Mouse (Mus musculus) spleen, adult 10 weeks (tissue): ENCODE data around the gene Arpc4. TPM values are rescaled to one million over a fixed set of nuclear protein-coding genes. Genes with fewer than 3 reads are reported as not detected.

Source experiments
- polyA plus RNA-seq: library from polyadenylated mRNA; stranded (reverse); fragments of 350-450 nt; fragmentation: Illumina TruSeq; extraction: RNeasy Lipid Tissue Mini Kit (QIAGEN cat#74804); gene quantifications from one replicate; pipeline ENCODE4 v1.2.3, GENCODE M21; 2015; ENCODE audit warnings: low replicate concordance; ENCODE audit not compliant: insufficient read depth

Gene Arpc4
- 323 TPM for polyA plus RNA-seq

GRCm38 (mm10) chr6:113377496-113378385 is at the start of gene Arpc4, which contains the start of gene Tada3:
Arpc4 (plus strand) TSS chr6:113378115.
Tada3 (minus strand) TSS chr6:113377883.

GRCm38 (mm10) chr6:113343177-113344092 is 34.5 kb upstream of the Arpc4 start, which contains the start of gene Camk1:
Camk1 (minus strand) TSS chr6:113343984.

GRCm38 (mm10) chr6:113388960-113389359 is 11.0 kb downstream of the Arpc4 start, which contains the start of gene Ttll3:
Ttll3 (plus strand) TSS chr6:113389260.

GRCm38 (mm10) chr6:113419199-113419587 is 41.3 kb downstream of the Arpc4 start, which contains the start of gene Rpusd3:
Rpusd3 (minus strand) TSS chr6:113419340.

GRCm38 (mm10) chr6:113435664-113436205 is 57.8 kb downstream of the Arpc4 start, which contains the start of gene Cidec:
Cidec (minus strand) TSS chr6:113435760.

Other genes with a start within 250 kb of the Arpc4 start
- gene Lhfpl4, start 182.7 kb upstream of the Arpc4 start, polyA plus RNA-seq = 0.06 TPM
- 45.3 TPM for gene Mtmr14, start 140.3 kb upstream of the Arpc4 start, polyA plus RNA-seq
- gene Cpne9, start 95.8 kb upstream of the Arpc4 start, polyA plus RNA-seq = 0.22 TPM
- 28.8 TPM for gene Brpf1, start 71.0 kb upstream of the Arpc4 start, polyA plus RNA-seq
- 8.3 TPM for gene Ogg1, start 51.1 kb upstream of the Arpc4 start, polyA plus RNA-seq
- 26.1 TPM for gene Camk1, start 34.1 kb upstream of the Arpc4 start, polyA plus RNA-seq
- gene Tada3, start 232 bp upstream of the Arpc4 start, polyA plus RNA-seq = 7.6 TPM
- 14.6 TPM for gene Ttll3, start 11.1 kb downstream of the Arpc4 start, polyA plus RNA-seq
- 3.2 TPM for gene Rpusd3, start 41.2 kb downstream of the Arpc4 start, polyA plus RNA-seq
- gene Cidec, start 57.6 kb downstream of the Arpc4 start, polyA plus RNA-seq = 1.0 TPM
- 36.6 TPM for gene Jagn1, start 64.5 kb downstream of the Arpc4 start, polyA plus RNA-seq
- 0.30 TPM for gene Il17re, start 80.4 kb downstream of the Arpc4 start, polyA plus RNA-seq
- gene Il17rc, start 93.3 kb downstream of the Arpc4 start, polyA plus RNA-seq = 1.5 TPM
- gene Creld1, start 105.2 kb downstream of the Arpc4 start, polyA plus RNA-seq = 8.4 TPM
- gene Prrt3, start 123.8 kb downstream of the Arpc4 start, polyA plus RNA-seq = not detected
- gene Emc3, start 153.5 kb downstream of the Arpc4 start, polyA plus RNA-seq = 72.2 TPM
- gene Fancd2, start 153.6 kb downstream of the Arpc4 start, polyA plus RNA-seq = 7.1 TPM
- not detected for gene Fancd2os, start 222.6 kb downstream of the Arpc4 start, polyA plus RNA-seq
- 231 TPM for gene Brk1, start 226.7 kb downstream of the Arpc4 start, polyA plus RNA-seq
- gene Vhl, start 245.8 kb downstream of the Arpc4 start, polyA plus RNA-seq = 31.5 TPM